Mouse (Mus musculus) liver, adult 2 months (tissue): ENCODE measurements at regions not wholly inside any gene's neighbourhood (a gene's known extent, or its start where the extent isn't known, plus 50 kb on each side); places are given as distances from the start of the nearest gene placed in this dataset.

ENCODE experiments used
- CTCF ChIP-seq: fragments of 200-500 bp; IDR thresholded peaks from 2 replicates; pipeline ENCODE4 v1.5.1; 2011; ENCODE audit warnings: low read depth, low read length, control low read depth
- POLR2A ChIP-seq: fragments of 200-500 bp; IDR thresholded peaks from 2 replicates; pipeline ENCODE4 v1.6.1; 2011; ENCODE audit warnings: low read length, control low read depth; ENCODE audit not compliant: insufficient read depth; ENCODE audit errors: extremely low read depth

DNA sequence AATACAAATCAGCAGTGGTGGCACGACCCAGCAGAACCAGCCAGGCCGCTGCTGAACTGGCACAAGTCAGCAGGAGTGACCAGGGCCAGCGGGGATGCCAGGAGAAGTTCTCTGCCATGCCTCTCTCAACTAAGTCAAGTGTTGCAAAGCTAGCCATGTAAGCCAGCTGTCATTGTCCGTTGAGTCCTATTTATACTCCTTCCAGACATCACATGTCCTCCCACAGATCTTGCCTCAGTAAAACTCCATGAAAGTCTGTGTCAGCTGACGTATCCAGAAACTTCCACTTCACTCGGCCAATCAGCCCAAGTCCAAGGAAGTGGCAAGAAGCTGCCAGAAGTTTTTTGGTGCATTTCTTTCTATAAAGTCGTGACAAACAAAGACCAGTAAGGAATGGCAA lies 76.0 kb upstream of the Diaph3 start:
- TF ChIP-seq POLR2A (no peak), CTCF (no peak)
